Comparison of ENCODE assay signal across 8 mouse cellular contexts in the genomic region with DNA sequence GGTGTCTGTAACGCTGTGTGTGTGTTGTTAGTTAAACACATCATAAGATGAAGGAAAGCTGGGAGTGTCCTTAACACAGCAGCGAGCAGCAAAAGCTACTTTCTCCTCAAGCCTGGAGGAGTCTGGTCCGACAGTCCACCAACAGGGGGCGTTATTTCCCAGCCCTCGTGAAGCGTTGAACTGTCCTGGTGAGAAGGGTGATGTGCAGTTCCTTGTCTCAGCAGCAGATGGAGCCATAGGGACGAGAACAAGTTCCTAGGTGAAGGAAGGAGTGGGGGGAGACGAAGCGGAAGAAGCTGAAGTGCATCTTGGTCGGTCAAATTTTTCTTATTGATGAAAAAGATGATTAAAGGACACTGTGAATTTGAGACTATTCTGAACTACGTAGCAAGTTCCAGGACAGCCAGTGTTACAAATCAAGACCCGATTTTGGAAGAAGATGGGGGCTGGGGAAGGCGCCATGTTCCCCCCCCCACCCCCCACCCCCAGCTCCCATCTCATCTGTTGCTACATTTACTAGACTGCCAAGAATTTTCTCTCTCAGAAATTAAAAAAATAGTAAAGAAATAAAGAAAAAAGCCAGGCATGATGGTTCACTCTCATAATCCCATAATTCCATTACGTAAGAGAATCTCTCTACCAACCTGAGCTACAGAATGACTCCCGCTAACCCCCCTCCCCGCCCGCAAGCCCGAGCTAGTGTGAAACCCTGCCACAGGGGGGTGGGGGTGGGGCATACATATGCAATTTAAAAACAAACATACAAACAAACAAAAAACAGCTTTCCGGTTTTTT. TPM values are rescaled to one million over a fixed set of nuclear protein-coding genes. Genes with fewer than 3 reads are reported as not detected.
A peak's percentile ranks its signal among the peaks of the same experiment; 100 is the strongest.
DNase-seq lines count a peak whose midpoint lies in the region; ATAC-seq lines count a peak whose summit lies in the region.

No protein-coding gene starts in this region.

- H3K27ac ChIP-seq in hindbrain, embryonic 13.5 days = no peak overlapping the region

- 4% methylated on average over 19 of the region's 19 CpGs for WGBS in hindbrain, embryonic 13.5 days

- no peaks in the 10 kb centered on the region for H3K9me3 ChIP-seq in hindbrain, embryonic 13.5 days

- H3K36me3 ChIP-seq in hindbrain, embryonic 13.5 days = no peaks in the 10 kb centered on the region

- H3K9ac ChIP-seq in hindbrain, embryonic 13.5 days = peak overlapping the region; percentile 65

- DNase-seq in R1 (ENCODE audit: low read depth, low spot score) = peak; percentile 98
- peak; percentile 99 for DNase-seq in cerebellum, postnatal 25 days
- DNase-seq in frontal cortex, postnatal 25 days (ENCODE audit: low spot score in 2 of 2) = peak; percentile 100
- DNase-seq in layer of hippocampus, postnatal 14 days (ENCODE audit: low spot score in 2 of 2) = peak; percentile 99
- DNase-seq in lung, postnatal 10 days = peak; percentile 95
- DNase-seq in ovary, postnatal 36 days (ENCODE audit: low spot score) = peak; percentile 89
- peak; percentile 94 for DNase-seq in thymus, postnatal 14 days

- peak overlapping the region; percentile 45 for H3K4me3 ChIP-seq in hindbrain, embryonic 13.5 days

- H3K27me3 ChIP-seq in hindbrain, embryonic 13.5 days = 0 out of 2 replicates have a peak, but pooled peaks cover 1% of the 10 kb centered on the region

- H3K4me2 ChIP-seq in hindbrain, embryonic 13.5 days = peak overlapping the region; percentile 62

- peaks cover 8% of the 10 kb centered on the region for H3K4me1 ChIP-seq in hindbrain, embryonic 13.5 days (replicated peaks)

- peak; percentile 90 for ATAC-seq in hindbrain, embryonic 13.5 days (ENCODE audit: low FRiP score)

RNA-seq across cellular contexts. Expression of gene Nanog, which starts 37.7 kb away (rescaled TPM):
- 0.21 and 0.22 TPM in 2 replicates for polyA plus RNA-seq in hindbrain, embryonic 13.5 days (2015; fragmentation: Nextera tagmentation; extraction: Ambion mirVana)
- not detected for total RNA-seq in layer of hippocampus, postnatal 14 days (2021)

RNA-seq across cellular contexts. Expression of gene Dppa3, which starts 43.4 kb away (rescaled TPM):
- not detected in 2 replicates for polyA plus RNA-seq in hindbrain, embryonic 13.5 days (2015; fragmentation: Nextera tagmentation; extraction: Ambion mirVana)
- not detected for total RNA-seq in layer of hippocampus, postnatal 14 days (2021)

RNA-seq across cellular contexts. Expression of gene Gdf3, which starts 59.7 kb away (rescaled TPM):
- 0.08 TPM in 1 of 2 replicates, not detected in the other for polyA plus RNA-seq in hindbrain, embryonic 13.5 days (2015; fragmentation: Nextera tagmentation; extraction: Ambion mirVana)
- not detected for total RNA-seq in layer of hippocampus, postnatal 14 days (2021)
